Mouse (Mus musculus) heart, adult 2 months (tissue): ENCODE measurements at regions not wholly inside any gene's neighbourhood (a gene's known extent, or its start where the extent isn't known, plus 50 kb on each side); places are given as distances from the start of the nearest gene placed in this dataset.

Experiments
- CTCF ChIP-seq: fragments of 200-600 bp; IDR thresholded peaks from 2 replicates; pipeline ENCODE4 v1.8.1; 2022; ENCODE audit warnings: antibody characterized with exemption, mild to moderate bottlenecking, moderate library complexity
- EP300 ChIP-seq: fragments of 200-500 bp; IDR thresholded peaks from 2 replicates; pipeline ENCODE4 v1.6.1; 2011; ENCODE audit warnings: low read depth, low read length, control low read depth; ENCODE audit not compliant: insufficient read depth
- POLR2A ChIP-seq: fragments of 200-500 bp; IDR thresholded peaks from 2 replicates; pipeline ENCODE4 v1.6.1; 2011; ENCODE audit warnings: mild to moderate bottlenecking, low read depth, low read length, control low read depth; ENCODE audit not compliant: insufficient read depth

GRCm38 (mm10) chr14:102748687-102749086 lies 233.8 kb downstream of the Kctd12 start:
- TF ChIP-seq EP300 = no peak
- no peak for TF ChIP-seq POLR2A
- no peak for TF ChIP-seq CTCF
